Mouse (Mus musculus) c-Kit-positive CD71-positive TER-119-positive erythroid progenitor cells, embryonic 14.5 days (primary cell): ENCODE measurements around the gene Cbarp.

Source experiments
- DNase-seq: peaks from one replicate; pipeline ENCODE4 v3.0.0-alpha.2; 2013; ENCODE audit warnings: low spot score

Gene Cbarp

DNA sequence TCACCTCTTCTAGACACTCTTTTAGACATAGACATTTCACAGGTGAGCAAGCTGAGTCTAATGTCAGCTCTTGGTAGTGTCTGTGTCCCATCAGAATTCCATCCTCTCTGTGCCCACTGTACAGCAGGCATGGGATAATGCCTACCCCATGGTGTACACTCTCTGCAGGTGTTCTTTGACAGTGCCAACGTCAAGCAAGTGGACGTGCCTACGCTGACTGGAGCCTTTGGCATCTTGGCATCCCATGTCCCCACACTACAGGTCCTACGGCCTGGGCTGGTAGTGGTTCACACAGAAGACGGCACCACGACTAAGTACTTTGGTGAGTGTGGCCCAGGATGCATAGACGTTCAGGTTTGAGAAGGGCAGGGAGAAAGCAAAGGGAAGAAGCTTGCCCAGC is 3.0 kb upstream of the Cbarp start:
- no peak for DNase-seq

DNA sequence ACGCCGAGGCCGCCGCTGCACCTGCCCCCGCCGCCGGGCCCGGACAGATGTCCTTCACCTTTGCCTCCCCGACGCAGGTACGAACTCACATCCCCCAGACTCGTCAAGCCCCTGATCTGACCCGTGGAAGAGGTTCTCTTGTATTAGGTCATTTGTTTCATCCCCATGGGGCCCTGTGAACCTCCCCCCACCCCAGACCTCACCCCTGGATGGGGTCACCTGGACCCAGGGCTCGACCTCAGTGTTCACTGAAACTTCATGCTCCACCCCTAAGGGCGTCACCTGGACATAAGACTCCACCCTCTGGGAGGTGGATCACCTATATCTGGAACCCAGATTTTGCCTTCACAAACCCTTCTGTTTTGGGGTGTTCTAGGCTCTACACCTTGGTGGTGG is 1.9 kb upstream of the Cbarp start:
- no peak for DNase-seq

DNA sequence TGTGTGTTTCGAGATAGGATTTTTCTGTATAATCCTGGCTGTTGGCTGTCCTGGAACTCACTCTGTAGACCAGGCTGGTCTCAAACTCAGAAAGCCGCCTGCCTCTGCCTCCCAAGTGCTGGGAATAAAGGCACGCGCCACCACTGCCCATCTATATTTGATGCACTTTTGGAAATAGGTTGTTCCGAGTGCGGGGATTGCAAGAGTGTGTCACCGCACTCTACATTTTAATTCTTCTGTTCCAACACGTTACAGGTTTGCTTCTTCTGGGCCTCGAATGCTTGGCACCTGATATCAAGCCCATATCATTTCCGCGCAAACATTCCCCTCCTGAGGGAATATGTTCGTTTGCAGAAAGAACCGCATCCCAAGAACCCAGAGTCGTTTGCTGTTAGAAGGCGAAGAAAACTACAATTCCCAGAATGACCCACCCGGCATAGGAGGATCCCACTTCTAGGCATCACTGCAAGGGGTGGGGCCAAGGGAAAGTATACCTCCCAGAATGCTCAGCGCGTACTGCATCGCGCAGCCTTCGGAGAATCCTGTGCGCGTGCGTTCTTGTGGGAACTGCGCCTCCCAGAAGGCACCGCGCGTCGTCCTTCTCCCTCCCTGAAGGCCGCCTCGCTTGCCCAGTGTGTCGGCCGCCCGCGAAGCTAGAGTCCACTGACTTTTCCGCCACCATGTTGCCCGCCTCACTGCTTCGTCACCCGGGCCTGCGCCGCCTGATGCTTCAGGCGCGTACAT is 1.3 kb upstream of the Cbarp start:
- peak; percentile 98 for DNase-seq

DNA sequence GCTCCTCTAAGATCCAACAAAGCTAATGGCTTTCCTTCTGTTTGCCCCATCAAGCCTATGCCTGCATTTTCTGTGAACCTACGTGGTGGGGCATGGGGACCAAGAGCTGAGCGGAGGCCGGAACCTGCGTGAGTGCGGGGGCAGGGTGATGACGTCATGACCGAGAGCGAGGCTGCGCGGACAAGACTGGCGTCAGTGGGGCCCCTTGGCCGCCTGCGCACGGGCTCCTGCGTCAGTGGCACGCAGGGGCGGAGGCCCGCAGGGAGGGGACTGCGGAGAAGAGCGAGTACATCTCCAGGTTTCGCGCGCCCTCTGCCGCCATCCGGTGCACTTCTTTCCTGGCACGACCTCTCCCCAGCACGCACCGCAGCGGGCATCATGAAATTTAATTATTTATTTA is 608 bp upstream of the Cbarp start:
- peak; percentile 92 for DNase-seq

DNA sequence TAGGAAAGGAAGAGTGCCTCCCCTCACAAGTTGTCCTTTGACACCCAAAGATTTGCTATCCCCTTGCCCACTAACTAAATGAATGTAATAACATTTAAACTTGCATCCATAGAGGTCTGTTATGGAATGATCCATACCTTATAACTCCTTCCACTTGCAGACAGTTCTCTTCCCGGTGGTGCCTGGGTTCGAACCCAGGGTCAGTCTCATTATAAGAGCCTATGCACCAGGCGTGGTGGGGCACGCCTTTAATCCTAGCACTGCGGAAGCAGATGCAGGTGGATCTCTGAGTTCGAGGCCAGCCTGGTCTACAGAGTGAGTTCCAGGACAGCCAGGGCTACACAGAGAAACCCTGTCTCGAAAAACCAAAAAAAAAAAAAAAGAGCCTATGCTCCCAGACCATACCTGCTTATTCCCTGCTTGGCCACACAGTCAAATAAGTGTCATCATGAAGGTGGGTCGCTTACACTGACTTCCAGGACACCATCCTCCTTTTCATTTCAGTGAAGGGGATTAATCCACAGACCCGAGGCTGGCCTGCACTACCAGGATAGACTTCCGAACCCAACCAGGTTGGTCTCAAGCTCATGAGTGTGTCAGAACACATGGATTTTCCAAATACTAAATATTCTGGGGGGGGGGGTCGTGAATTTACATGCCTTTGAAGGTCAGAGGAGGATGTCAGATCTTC is 515 bp downstream of the Cbarp start:
- no peak for DNase-seq

DNA sequence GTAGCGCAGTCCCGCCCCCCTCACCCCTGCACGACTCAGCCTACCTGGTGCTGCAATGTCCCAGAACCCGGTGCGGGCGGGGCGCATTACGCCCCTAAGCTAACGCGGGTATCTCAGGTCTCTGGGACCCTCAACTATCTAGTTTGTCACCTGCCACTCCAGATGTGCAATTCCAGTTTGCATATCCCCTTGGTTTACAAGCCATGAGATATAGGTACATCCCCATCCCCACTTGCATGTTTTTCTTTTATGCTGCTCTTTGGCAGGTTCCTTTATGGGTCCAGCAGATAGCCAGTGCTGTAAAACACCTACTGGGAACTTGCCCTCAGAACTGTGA is 1.2 kb downstream of the Cbarp start:
- no peak for DNase-seq

DNA sequence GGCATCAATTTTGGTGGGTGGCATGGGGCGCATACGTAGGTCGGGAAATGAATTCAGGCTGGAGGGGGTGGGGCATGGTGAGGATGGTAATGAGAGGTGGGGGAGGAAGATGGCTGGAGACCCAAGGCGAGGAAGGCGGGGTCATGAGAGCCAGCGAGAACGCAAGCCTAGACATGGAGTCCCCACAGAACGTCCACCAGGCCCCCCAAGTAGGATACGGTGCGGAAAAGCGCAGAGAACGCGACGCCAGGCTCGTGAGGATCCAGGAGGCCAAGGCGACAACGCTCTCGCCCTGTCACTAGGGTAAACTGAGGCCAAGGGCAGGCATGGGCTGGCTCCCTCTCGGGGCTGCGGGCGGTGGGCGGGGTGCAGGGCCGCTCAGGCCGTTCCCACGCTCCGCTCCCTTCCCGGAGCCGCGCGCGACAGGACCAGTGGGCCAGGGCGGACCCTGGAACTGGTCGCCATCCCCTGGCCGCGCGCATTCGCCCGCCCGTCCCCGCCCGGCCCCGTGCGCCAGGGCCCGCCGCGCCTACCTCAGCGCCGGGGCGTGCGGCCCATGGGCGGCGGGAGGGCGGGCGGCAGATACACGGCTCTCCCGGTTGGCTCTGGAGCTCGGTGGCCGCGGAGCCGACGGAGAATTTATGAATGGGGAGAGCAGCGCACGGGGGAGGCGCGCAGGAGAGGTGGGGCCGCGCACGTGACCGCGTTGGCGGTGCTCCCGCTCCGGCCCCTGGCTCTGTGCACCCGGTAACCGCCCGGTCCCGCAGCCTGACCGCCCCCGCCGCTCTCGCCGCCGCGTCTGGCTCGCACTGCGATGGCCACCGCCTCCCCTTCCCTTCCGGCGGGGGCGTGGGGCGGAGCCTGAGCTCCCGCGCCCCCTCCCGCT is 1.8 kb downstream of the Cbarp start, which contains the start of gene Atp5d:
TSS of gene Atp5d (plus strand) at position 80 of the 886 bp plus-strand sequence.
- DNase-seq: no peak

DNA sequence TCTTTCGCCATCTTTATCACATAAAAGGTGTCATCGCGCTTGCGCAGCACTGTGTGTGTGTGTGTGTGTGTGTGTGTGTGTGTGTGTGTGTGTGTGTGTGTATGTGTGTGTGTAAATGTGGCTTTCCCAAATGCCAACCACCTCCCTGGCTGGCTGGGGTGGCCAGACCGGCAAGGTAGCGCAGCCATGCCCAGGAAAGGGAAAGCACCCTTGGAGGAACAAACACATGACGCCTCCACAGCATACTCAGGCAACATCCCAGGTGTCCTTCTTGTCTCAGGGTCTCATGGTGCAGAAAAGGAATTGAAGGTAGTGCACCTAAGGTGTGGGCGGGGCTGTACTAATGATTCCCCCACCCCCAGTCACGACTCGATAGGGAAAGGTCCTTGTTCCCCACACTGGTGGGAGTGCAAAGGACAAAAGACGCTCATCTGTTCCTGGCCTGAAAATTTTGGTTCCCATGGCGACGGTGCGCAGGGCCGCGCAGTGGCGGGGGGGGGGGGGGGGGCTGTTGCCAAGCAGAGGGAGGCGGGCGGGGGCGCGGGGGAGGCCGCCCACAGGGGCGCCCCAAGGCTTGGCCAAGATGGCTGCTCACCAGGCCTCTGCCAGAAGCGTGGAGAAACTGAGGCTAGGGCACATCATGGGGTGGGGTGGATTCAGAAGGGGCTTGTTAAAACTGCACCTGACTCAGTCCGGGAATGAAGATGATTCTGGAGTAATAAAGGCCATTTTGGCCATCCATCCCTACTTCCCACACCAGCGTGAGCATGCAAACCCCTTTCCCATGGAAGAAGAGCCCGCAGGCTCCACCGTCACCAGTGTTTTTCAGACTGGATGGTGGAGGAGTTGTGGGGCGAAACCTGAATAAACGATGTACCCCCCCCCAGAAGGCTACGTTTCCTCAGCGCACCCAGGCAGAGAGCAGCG is 2.7 kb downstream of the Cbarp start:
- no peak for DNase-seq

DNA sequence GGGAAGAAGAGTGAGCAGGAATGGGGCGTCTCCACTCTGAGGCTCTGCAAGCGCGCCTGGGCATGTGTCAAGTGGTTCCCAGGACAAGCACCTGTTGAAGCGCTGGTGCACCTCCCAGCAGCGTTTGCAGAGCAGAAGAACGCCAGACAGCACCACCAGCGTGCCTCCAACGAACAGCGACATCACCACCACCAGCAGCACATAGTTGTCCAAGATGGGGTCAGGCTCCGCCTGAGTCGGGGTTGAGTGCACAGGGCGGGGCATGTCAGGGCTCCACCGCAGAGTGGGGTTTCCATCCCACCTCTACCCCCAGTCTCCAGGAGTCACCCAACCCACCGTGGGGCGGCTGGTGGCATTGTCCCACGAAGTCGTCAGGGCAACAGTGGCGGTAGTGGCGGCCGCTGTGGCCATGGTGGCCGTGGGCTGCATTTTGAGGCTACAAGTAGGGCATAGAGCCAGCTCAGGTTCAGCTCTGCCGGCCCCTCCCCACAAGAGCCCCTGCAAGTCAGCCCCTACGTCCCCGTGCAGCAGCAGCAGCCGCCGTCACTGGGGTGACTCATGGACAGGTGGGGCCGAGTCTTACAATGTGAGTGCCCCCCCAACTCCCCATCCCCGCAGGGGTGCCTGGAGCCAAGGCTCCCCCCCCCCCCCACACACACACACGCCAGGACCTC is 3.5 kb downstream of the Cbarp start:
- DNase-seq: no peak

DNA sequence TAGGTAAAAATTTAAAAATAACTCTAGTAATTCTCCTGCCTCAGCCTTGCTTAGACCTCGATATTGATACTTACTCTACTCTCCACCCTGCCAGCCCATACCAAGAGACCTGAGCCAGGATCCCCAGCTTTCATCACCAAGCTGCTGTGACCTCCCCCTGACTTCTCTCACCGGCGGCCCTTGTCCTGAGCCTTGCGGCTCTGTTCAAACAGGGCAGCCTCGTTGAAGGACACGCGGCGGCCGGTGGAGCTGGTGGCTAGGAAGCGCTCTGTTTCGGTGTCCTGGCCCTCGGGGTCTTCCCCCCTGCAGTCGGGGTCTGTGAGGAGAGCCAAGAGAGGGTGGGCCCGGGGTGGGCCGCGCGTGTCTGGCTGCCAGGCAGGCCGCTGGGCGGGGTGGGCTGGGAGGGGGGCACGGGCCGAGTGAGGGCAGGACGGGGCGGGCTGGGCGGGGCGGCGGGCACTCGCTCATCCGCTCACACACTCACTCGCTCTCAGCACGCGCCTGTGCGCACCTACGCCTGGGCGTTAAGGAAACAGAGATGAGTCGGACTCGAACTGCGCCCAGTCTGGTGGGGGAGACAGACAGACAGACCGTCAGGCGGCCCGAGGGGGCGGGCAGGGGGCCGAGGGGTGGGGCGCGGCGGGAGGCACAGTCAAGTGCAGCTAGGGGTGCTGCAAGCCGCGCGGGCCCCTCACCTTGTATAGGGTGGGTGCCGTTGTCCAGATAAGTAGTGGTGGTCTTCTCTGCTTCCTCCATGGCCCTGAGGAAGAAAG is 4.3 kb downstream of the Cbarp start:
- DNase-seq: no peak

DNA sequence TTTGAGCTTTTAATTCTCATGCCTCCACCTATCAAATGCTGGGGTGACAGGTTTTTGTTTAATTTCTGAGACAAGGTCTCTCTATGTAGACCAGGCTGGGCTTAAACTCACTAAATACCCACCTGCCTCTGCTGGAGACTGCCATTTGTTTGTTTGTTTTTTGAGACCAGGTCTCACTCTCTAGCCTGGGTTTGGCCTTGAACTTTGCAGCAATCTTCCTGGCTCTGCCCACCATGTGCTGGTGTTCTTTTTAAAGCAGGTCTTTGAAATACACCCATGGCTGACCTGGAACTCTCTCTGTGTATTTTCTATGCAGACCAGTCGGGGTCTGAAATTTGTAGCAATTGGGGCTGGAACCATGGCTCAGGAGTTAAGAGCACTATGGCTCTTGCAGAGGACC is 5.0 kb downstream of the Cbarp start:
- no peak for DNase-seq

DNA sequence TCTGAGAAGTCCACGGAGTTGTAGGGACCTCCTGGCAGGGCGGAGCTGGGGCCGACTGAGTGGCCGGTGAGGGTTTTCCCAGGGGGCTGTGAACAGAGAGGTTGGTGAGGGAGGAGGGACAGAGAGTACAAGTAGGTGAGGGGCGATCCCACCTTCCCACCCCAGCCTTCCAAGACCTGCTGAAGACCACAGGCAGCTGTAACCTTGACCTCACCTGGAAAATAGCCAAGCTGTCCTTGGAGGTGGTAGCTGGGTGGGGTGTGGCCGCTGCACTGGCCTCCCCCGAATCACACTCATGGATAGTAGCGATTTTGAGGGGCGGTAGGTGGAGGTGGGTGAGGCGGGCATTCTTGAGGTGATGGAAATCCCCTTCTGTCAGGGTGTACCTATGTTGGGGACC is 5.5 kb downstream of the Cbarp start:
- no peak for DNase-seq

DNA sequence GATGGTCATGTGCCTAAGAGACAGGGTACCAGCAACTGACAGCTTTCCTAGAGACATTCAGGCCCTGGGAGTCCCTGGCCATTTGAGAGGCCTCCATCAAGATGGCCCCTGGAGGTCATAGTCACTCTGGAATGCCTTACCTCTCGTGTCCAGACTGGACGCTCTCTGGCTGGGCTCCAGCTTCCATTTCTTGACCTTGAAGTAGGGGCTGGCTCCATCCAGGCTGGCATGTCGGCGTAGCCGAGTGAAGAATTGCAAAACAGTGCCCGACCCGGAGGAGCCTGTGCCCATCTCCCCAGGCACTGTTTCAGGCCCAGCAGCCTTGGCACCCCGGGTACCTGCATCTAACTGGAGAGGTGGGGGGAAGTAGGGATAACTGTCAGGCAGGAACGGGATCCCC is 6.2 kb downstream of the Cbarp start:
- no peak for DNase-seq

DNA sequence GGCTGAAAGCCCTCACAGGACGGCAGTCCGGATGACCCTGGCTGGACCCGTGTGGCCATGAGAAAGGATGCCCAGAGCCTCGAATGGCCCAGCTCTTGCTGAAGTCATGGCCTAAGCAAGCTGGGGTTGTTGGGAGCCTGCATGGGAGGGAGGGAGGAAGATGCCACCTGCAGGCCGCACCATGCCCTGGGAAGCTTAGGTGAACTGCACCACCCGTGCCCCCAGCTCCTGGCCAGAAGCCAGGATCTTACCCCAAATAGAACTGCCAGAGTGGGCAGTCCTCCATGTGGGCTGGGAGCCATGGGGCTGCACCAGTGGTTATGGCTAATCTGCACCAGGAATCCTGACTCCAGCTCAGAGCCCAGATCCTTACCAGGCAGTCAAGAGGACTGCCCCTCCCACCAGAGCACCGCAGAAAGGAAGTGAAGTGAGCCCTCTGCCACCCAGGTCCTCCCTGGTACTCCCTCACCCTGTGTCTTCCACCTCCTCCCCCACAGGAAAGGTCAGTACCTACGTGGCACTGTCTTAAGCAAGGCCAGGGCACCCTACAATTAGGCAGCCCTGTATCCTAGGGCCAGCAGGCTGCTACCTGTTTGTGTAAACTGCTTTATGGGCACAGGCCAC is 7.3 kb downstream of the Cbarp start:
- no peak for DNase-seq

DNA sequence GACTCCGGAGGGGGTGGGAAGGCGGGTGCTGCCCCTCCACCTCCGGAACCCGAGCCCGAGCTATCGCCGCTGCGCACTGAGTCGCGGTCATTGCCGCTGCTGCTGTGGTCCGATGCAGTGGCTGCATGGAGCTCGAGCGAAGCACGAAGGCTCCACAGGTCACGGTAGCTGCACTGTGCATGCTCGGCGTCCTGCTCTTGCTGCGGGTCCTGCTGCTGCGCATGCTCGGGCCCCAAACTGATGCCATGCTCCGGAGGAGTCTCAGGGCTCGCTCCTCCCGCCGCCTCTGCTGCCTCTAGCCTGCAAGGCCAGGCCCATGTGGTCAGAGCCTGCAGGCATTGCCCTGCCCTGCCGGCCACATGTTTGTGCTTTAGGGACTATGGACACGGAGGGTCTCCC is 8.7 kb downstream of the Cbarp start:
- no peak for DNase-seq

DNA sequence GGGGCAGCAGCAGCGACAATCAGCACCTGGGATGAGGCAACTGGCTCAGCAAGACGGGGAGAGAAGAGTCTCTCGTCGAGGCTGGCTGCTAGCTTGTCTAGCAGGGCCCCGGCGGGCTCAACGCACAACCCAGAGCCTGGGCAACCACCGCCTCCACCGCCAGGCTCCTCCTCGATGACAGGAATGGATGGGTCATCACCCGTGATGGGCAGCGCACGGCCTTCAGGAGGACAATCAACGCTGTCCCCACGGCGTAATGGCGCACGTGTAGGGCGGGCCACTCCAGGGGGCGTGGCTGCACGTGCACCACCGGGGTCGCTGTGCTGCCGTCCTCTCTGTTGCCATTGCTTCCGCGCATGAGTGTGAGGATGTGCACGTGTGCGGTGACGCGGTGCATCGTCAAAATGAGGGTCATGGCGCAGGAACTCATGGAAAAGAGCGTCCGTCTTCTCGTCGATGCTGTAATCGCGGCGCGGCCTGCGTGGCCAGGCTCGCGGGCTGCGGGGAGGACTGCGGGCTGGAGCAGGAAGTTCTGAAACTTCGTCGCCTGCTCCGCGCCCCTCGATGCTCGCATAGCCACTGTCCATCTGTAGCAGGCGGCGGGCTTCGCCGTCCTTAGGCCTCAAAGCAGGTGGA is 9.2 kb downstream of the Cbarp start:
- no peak for DNase-seq

DNA sequence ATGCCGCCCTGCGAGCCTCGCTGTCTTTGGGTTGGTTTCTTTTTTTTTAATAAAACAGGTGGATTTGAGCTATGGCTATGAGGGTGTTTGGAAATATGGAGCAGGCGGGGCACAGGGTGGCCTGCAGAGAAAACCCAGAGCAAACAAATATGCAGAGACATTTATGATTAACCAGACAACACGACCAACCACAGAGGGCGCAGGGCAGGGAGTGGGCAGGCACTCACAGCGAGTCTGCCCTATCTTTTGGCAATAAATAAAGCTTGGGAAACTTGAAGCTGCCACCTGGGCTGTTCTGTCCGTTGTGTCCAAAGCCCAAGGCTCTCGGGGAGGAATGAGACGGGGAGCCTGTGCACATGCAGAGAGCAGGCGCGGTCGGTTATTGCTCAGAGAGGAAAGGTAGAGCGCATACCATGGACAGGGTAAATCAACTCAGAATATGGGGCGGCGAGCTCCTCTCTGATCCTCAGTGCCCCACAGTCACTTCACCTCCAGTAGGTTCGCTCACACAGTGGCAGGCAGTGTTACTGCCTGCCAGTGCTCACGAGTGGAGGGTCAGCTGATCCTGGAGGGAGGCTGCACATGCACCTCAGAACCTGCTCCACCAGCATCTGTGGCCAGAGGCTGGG is 10.1 kb downstream of the Cbarp start:
- no peak for DNase-seq

DNA sequence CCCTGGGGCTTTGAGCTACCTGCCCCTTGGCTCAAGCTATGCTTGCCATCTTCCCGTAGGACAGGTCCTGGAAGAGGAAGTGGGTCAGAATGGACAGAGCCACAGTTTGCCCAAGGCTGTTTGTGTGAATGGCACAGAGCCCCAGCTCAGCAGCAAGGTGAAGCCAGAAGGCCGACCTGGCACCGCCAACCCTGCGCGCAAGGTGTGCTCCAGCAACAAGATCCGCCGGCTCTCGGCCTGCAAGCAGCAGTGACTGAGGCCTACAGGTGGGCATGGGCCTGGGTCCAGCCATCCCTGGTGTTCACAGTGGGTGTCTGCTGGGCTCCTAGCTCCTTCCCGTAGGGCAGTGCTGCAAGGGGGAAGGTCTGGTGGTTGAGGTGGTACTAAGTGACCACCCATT is 10.8 kb downstream of the Cbarp start:
- DNase-seq: no peak

DNA sequence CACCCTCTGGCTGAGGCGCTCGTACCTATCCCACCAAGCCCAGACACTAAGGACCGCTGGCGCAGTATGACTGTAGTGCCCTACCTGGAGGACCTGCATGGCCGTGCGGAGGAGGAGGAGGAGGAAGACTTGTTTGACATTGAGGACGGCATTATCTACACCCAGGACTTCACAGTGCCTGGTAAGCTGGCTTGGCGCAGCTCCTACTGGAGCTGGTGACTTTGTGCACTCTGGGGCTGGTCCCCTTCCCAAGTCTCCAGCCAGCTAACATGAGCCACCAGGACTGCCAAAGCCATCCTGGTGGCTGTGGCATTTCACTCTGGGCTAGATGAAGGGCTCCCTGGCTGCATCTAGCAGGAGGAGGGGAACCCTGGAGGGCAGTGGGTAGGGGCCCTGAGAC is 12.7 kb downstream of the Cbarp start:
- DNase-seq: no peak
